Mouse (Mus musculus): ENCODE data around the gene Bean1. TPM values are rescaled to one million over a fixed set of nuclear protein-coding genes. Genes with fewer than 3 reads are reported as not detected.

The Bean1 gene
- polyA plus RNA-seq, 1 experiment from 2014 or later = 0.28 TPM

- Histone ChIP-seq H3K9ac (no peak overlapping the region), H3K27ac (ENCODE audit: poor library complexity, severe bottlenecking) (no peak overlapping the region), H3K36me3 (peaks cover 13% of the 10 kb centered on the region), H3K4me2 (no peak overlapping the region), H3K4me1 (replicated peaks) (no peaks in the 10 kb centered on the region), H3K9me3 (replicated peaks) (no peaks in the 10 kb centered on the region), H3K27me3 (replicated peaks) (no peaks in the 10 kb centered on the region), H3K4me3 (no peak overlapping the region)
- no peak; the same call in 1 of the 2 replicates for ATAC-seq (ENCODE audit: insufficient number of reproducible peaks, low FRiP score)
Observed at GRCm38 (mm10) chr8:104268368-104268767, 98.1 kb downstream of the Bean1 start.

Other genes starting within 250 kb of the Bean1 start
- 47.6 and 51.6 TPM in 2 replicates for gene Cdh5, start 68.8 kb upstream of the Bean1 start, polyA plus RNA-seq (2016; fragmentation: Nextera tagmentation; extraction: Ambion mirVana)
- 13.2 and 13.6 TPM in 2 replicates for gene Tk2, start 78.1 kb downstream of the Bean1 start, polyA plus RNA-seq (2016; fragmentation: Nextera tagmentation; extraction: Ambion mirVana)
- 30.5 and 34.1 TPM in 2 replicates for gene Cklf, start 80.4 kb downstream of the Bean1 start, polyA plus RNA-seq (2016; fragmentation: Nextera tagmentation; extraction: Ambion mirVana)
- not detected in 2 replicates for gene Cmtm2a, start 122.7 kb downstream of the Bean1 start, polyA plus RNA-seq (2016; fragmentation: Nextera tagmentation; extraction: Ambion mirVana)
- not detected in 2 replicates for gene Gm45711, start 139.6 kb downstream of the Bean1 start, polyA plus RNA-seq (2016; fragmentation: Nextera tagmentation; extraction: Ambion mirVana)
- gene Cmtm1, start 139.7 kb downstream of the Bean1 start, polyA plus RNA-seq (2016; fragmentation: Nextera tagmentation; extraction: Ambion mirVana) = not detected in 2 replicates
- gene Gm11020, start 151.1 kb downstream of the Bean1 start, polyA plus RNA-seq (2016; fragmentation: Nextera tagmentation; extraction: Ambion mirVana) = not detected in 2 replicates
- gene Cmtm2b, start 151.8 kb downstream of the Bean1 start, polyA plus RNA-seq (2016; fragmentation: Nextera tagmentation; extraction: Ambion mirVana) = not detected in 2 replicates
- gene Cmtm3, start 169.0 kb downstream of the Bean1 start, polyA plus RNA-seq (2016; fragmentation: Nextera tagmentation; extraction: Ambion mirVana) = 107 and 112 TPM in 2 replicates
- gene Cmtm4, start 225.4 kb downstream of the Bean1 start, polyA plus RNA-seq (2016; fragmentation: Nextera tagmentation; extraction: Ambion mirVana) = 1.7 TPM in 2 replicates